Mouse (Mus musculus): Measurements from ENCODE around the gene Neurl1b.

Gene Neurl1b

DNA sequence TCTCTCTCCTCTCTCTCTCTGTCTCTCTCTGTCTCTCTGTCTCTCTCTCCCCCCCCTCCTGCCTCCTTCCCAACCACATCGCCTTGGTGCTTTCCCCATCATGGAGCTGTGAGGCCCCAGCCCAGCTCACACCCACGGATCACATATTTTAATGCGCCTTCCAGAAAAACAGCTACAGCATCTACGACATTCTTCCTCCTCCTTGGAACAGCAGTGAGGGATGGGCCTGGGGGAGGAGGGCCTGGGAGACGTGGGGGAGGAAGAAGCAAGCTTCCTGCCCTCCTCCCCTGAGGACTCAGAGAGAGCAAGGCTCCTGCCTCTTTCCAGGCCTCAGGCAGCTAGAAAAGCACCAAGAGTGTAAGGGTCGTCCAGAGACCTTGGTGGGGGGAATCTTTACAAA, 17.3 kb upstream of the Neurl1b start:
- DNase-seq = no peak

DNA sequence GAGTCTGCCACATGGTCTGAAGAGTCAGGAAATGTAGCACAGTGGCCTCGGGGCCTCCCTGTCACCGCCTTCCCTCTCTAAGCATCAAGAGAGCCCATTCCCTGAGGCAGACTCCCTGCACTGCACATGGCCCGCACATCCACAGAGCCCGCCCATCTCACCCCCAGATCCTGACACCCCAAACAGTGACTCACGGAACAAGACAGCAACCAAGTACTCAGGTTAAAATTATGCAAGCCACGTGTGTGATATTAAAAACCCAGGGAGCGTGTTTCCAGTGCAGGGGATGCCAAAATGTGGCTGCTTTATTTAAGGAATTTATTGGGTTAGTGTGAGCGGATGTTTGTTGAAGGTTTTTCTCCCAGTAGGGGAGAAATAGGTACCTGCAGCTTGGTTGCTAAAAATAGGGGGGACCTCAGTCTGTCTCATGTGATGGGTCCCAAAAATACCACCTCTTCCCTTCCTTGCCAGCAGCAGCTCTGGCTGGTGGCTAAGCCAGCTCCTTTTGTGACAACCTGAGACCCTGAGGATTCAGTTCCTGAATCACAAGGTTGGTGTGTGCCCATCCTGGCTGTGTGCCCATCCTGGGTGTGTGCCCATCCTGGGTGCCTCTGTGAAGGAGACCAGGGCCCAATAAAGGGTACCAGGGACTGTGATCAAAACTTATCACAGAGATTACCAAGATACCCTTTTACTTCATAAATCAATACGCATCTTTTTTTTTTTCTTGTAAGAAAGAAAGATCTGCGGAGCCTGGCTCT, 9.1 kb upstream of the Neurl1b start:
- DNase-seq = no peak

GRCm38 (mm10) chr17:26412967-26413366, 1.7 kb upstream of the Neurl1b start:
- DNase-seq = no peak

DNA sequence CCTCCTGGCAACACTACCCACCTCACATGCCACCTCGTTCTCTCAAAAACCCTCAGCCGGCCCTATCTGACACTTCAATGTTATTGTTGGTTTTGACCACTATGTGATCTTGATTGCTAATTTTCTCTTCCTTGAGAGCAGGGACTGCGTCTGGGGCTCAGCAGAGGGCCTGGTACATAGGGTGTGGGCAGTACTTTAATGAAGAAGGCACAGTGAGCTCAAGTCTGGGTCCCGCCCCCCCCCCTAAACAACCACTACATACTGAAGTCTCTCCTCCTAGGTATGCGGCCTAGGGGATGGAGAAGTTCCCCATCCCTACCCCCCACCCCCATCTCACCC, 476 bp upstream of the Neurl1b start:
- no peak for DNase-seq

DNA sequence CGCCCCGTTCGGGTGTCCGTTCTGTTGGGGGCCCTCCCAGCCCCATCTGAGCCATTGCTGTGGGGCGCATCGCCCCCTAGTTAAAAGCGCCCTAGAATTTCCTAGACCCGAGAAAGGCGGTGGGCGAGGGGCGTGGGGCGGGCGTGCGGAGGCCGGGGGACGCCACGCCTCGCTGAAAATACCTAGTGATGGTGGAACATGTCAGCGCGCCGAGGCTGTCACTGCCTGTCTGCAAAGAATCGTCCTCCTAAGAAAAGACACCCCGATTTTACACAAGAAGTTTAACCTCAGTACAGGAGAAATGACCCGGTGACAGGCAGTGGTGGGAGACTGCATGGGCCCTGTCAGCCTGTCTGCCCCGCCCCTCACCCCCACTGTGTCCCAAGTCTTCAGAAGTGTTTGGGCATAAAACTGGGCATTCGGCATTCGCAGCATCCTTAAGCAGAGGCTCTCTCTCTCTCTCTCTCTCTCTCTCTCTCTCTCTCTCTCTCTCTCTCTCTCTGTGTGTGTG, 781 bp downstream of the Neurl1b start:
- DNase-seq = peak in 1 of 2 experiments; percentile 15

DNA sequence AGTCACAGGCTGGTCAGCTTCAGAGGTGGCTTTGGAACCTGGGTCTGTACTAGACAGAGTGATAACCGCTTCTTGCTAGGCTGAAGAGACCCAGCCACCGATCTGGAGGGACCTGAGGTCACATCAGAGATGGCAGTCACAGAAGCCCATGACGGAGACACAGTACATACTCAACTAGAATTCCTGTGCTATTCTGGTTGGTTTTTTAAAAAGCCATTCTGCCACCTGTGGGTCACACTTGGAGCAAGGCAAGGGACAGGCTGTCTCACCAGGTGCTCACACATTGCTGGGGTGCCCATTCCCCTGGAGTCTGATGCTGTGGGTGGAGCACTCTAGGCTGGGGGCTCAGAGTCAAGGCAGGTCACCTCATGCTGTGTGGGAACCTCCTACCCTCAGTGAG, 1.5 kb downstream of the Neurl1b start:
- no peak for DNase-seq

DNA sequence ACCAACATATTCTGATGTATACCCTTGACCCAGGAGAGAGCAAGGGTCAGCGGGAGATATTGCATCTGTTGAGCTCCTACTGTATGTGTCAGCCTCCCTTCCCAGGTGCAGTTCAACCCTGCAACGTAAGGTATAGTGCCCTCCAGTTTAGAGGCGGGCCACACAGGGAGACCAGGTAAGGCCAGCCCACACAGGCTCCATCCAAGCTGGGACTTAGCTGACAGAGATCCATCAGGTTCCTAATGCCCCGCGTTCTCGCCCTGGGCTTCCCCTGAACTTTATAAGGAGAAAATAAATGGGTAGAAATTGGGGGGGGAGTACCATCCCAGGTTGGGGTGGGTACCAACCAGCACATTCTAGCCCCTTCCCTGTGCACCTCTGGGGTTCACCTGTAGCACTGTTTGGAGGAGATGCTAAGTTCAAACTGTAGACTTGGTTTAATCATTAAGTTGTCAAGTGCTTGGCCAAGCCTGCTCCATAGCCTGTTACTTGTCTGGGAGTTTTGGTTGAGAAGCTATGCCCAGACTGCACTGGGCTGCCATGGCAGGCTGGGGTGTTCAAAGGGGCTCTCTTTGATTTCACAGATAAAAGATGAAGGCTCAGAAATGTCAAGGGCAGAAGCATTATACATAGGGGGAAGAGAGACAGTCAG, 3.3 kb downstream of the Neurl1b start:
- DNase-seq = no peak

DNA sequence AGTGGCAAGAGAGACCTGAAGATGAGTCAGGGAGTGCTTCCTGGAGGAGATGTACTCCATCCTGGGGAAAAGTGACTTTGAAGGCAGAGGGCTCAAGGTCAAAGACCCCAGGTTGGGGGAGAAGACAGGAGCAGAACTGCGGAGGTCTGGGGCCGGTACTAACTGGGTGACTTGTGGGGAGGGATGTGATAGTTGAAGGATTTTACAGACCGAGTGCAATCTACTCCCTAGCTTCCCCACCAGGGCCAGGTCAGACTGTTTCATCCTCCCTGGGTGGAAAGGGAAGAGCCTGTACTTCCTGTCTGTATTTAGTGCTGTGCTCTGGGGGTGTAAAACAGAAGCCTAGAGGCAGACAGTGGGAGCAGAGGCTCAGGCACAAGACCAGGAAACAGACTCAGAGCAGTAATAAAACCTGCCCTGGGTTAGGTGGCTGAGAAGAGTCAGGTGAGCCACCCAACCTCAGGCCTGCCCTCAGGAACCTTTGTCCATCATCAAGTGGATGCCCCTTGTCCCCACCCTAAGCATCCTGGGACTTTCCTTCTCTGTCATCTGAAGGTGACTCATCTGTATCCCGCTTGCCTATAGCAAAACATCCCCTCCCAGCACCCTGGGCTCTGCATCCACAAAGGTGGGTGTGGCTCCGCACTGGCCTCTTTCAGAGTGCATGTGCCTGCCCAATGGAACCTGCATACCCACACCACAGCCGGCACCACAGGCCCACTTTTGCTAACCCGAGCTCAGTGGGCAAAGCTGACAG, 6.0 kb downstream of the Neurl1b start:
- DNase-seq = no peak

DNA sequence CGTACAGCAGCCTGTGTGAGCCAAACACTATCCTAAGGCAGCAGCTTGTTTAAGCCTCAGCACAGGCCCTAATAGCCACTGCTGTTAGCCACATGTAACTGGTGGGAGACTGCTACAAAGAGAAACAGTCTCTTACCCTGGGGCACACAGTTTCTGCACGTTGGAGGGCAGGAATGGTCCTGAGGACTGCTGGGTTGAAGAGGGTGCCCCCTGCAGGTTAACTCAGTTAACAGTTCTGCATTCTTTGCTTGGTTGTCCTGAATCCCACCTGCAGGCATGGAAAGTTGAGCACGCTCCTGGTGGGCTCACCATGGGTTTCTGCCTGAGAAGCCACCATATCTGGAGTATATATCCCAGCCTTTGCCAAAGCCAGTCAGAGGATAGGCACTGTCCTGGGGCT, 6.9 kb downstream of the Neurl1b start:
- peak; percentile 18 to 26 for DNase-seq

- no peak for DNase-seq
Measured at GRCm38 (mm10) chr17:26422390-26422789, 7.8 kb downstream of the Neurl1b start.

DNA sequence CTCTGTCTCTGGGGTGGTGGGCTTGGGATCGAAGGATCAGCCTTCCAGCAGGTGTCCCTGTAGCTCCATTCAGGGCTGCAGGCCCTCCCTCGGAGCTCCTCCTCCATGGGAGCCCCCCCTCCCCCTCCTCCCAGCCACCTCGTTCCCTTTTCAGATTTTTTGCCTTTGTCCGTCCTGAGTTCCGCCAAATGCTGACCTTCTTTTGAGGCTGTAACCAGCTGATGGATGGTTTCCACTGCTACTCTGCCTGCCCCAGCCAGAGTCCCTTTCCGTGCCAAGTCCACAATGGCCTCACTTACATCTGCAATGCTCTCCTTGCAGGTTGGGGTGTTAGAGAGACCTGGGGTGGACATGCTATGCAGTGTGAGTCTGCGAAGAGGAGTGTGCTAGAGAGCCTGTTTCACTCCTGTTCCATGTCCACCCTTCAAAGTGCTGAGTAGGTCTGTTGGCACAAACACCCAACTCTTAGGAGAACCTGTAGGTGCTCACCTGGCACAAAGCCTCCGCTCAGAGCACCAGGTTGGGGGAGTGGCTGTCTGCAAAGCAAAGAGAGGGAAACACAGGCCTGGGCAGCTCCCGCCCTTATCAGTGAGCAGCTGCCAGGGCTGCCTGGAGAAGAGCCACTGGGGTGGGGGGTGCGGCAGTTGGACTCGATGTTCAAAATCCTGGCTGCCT, 9.5 kb downstream of the Neurl1b start:
- no peak for DNase-seq

DNA sequence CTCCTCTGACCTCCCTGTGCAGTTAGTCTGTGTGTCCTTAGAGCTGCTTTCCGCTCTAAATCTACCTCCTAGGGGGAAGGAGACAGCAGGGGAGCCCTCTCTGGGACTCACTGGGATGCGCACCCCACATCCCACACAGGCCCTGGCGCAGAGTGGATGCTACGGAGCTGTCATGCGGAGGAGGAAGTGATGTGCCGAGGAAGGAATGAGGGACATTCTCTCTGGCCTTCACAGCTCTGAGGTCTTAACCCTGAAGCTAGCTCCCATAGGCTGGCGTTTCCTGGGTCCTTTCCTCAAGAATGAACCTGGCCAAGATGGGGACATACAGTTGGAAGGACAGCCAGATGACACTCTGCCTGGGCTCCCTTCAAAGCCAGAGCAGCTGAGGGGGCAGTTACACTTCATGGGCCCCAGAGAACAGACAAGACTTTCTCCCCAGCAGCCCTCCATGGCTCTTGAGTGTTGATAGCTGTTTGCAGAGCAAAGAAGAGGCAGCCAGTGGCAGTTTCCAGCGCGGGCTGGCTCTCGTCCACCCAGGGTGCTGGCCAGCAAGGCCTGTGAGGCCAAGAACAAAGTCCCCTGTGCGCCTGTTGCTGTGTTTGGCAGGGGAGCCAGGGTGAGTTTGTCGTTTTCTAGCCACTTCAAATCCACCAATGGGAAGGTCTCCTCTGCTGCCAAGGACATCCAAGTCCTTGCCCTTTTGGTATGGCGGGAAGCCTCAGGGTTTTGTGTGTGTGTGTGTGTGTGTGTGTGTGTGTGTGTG, 10.5 kb downstream of the Neurl1b start:
- no peak for DNase-seq

DNA sequence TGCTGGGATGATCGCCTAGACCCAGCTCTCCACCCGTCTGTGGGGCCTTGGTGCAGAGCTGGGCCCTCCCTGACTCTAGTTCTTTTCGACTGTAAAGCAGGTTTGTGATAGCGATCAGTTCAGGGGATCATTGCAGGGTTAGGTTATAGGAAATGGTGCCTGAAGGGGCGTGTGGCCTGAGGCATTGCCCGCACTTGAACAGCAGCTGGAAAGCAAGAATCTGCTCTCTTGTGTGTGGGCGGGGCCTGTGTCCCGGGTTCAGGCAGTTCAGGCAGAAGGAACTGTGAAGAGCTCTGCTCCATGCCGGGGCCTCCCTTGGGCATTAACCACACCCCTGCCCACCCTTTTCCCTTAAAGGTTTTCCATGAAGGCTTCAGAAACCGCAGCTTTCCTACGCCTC, 18.7 kb downstream of the Neurl1b start:
- DNase-seq = no peak

- no peak for DNase-seq
Measured at GRCm38 (mm10) chr17:26437089-26437815, 22.6 kb downstream of the Neurl1b start.

GRCm38 (mm10) chr17:26439001-26439400, 24.4 kb downstream of the Neurl1b start:
- no peak for DNase-seq

DNA sequence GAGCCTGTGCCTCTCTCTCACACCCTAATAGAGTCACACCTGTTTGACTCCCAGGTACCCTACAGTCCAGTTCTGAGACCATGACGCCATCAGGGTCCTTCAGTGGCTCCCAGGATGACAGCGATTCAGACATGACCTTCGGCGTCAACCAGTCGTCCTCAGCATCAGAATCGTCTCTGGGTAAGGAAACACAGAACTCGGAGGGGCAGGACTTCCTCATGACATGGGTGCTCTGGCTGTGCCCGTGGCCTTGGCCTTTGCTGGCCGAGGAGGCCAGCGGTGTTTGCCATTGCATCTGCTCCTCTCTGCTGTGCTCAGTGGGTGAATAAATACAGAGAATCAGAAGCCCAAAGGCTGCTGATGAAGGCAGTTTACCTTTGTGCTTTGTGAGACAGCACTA, 26.4 kb downstream of the Neurl1b start:
- DNase-seq = no peak

- no peak for DNase-seq
Measured at GRCm38 (mm10) chr17:26442197-26442596, 27.6 kb downstream of the Neurl1b start.

GRCm38 (mm10) chr17:26443865-26444264, 29.2 kb downstream of the Neurl1b start:
- no peak for DNase-seq

DNA sequence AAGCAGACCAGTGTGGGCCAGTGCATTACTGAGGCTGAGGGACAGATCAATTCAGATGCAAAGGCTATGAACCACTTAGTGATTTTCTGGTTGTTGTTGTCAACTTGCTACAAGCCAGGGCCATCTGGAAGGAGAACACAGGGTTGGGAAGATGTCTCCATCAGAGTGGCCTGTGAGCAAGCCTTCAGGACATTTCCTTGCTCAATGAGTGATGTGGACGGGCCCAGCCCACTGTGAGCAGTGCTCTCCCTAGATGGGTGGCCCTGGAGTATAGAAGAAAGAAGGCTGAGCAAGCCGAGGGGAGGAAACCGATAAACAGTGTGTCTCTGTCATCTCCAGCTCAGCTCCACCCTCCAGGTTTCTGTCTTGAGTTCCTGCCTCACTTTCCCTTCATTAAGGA, 34.8 kb downstream of the Neurl1b start:
- no peak for DNase-seq

DNA sequence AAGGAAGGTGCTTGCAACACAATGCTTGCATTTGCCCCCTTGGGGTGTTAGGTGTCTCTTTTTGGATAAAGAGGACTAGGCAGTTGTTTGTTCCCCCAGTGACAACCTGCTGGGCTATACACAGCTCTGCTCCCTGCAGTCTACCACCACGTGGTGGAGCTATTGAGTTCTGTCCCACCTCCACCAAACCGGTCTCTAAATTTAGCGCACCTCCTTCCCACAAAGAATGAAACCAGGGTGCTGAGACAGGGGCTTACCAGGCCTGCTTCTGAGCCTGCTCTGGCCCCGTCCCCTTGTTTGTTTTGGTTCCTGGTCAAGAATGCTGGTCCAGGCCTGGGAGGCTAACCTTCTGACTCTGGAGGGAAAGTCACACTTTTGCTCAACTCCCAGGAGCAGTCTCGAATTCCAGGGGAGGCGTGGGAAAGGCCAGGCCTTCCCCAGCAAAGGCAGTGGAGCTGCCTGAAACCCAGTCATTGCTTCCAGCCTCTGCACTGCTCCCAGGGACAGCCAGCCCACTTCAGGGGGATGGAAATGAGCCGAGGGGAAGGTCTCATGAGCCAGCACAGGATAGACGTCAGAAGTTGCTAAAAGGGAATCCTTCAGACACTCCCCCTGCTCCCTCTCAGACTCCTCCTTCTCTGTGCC, 37.1 kb downstream of the Neurl1b start:
- peak; percentile 23 to 30 for DNase-seq

- peak; percentile 46 to 62 for DNase-seq
Measured at GRCm38 (mm10) chr17:26452371-26452972, 37.8 kb downstream of the Neurl1b start.

Measured in cerebellum, postnatal 36 days (tissue).